Mouse (Mus musculus): ENCODE data around the gene Igsf11. TPM values are rescaled to one million over a fixed set of nuclear protein-coding genes. Genes with fewer than 3 reads are reported as not detected.

Igsf11 gene
- polyA plus RNA-seq, 1 experiment from 2014 or later: 2.5 TPM

DNA sequence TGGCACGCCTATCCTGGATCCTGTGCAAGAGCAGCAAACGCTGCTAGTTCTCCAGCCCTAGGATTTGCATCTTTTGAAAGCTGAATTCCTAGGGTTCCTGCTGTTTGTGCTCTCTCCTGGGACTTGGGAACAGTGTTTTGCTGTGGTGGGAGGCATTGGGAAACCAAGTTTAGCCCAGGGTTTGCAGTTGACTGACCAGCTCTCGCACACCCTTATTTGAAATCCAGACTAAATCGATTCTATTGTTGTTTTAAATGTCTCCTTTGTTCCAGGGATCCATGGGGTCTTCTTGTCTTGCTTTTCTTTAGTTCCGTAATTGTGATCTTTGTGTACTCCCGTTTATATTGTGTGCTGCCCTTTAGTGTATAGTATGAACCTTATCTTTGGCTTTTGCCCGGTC is 52.6 kb downstream of the Igsf11 start:
- 0 out of 2 replicates have a peak, but pooled peaks cover 4% of the 10 kb centered on the region for H3K4me1 ChIP-seq (ENCODE audit: control insufficient read depth, insufficient read depth, low read length)
- H3K9me3 ChIP-seq (ENCODE audit: control insufficient read depth, low read length): no peaks in the 10 kb centered on the region
- DNase-seq: no peak
- no peak overlapping the region for H3K27ac ChIP-seq (replicated peaks; ENCODE audit: low read depth, low read length)
- ATAC-seq (ENCODE audit: low FRiP score, low TSS enrichment): no peak
- H3K9ac ChIP-seq (replicated peaks; ENCODE audit: low read length): no peak overlapping the region
- H3K4me3 ChIP-seq (replicated peaks; ENCODE audit: low read depth, low read length): no peak overlapping the region
- no peaks in the 10 kb centered on the region for H3K36me3 ChIP-seq (ENCODE audit: control insufficient read depth, insufficient read depth, low read length)
- H3K4me2 ChIP-seq (ENCODE audit: low read length): no peak overlapping the region
- WGBS: 44% methylated on average over 7 of the region's 7 CpGs
- H3K27me3 ChIP-seq (ENCODE audit: control insufficient read depth, insufficient read depth, low read length): no peaks in the 10 kb centered on the region

DNA sequence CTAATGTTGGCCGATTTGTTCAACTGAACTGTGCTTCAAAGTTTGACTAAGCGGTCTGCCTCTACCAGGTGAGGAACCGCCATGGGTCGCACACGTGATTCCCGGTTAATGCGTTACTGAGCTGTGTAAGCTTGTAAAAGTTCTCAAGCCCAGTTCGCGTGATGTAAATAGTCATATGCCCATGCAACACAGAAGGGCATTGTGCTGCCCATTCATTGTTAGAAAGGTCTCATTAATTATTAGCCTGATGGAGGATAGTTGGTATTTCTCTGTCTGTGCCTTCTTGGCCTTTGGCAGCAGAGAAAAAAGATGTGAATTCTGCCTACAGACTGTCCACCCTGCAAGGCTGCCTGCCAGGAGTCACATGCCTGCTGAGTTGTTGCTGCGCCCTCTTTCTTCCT is 53.1 kb downstream of the Igsf11 start:
- no peaks in the 10 kb centered on the region for H3K36me3 ChIP-seq (ENCODE audit: control insufficient read depth, insufficient read depth, low read length)
- WGBS: 85% methylated on average over 10 of the region's 10 CpGs
- ATAC-seq (ENCODE audit: low FRiP score, low TSS enrichment): no peak
- H3K4me1 ChIP-seq (ENCODE audit: control insufficient read depth, insufficient read depth, low read length): 0 out of 2 replicates have a peak, but pooled peaks cover 4% of the 10 kb centered on the region
- no peak overlapping the region for H3K9ac ChIP-seq (replicated peaks; ENCODE audit: low read length)
- H3K4me2 ChIP-seq (ENCODE audit: low read length): no peak overlapping the region
- no peaks in the 10 kb centered on the region for H3K27me3 ChIP-seq (ENCODE audit: control insufficient read depth, insufficient read depth, low read length)
- H3K4me3 ChIP-seq (replicated peaks; ENCODE audit: low read depth, low read length): no peak overlapping the region
- no peak overlapping the region for H3K27ac ChIP-seq (replicated peaks; ENCODE audit: low read depth, low read length)
- no peak for DNase-seq
- no peaks in the 10 kb centered on the region for H3K9me3 ChIP-seq (ENCODE audit: control insufficient read depth, low read length)

DNA sequence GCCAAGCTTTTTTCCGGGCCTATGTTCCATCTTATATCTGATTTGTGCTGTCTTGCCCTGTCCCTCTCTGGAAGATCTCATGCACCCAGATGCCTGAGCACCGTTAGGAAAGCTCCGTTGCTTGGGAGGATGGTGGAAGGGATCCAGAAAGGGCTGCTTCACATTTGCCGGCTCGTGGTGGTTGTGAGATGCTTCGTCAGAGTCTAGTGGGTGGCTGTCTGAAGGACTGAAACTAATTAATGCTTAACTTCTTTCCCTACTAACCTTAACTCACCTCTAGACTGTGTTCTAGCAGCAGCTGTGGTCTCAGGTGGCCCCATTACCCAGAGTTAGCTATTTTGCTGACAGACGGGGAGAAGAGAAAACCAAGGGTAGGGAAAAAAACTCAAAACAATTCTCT is 54.0 kb downstream of the Igsf11 start:
- ATAC-seq (ENCODE audit: low FRiP score, low TSS enrichment): no peak

DNA sequence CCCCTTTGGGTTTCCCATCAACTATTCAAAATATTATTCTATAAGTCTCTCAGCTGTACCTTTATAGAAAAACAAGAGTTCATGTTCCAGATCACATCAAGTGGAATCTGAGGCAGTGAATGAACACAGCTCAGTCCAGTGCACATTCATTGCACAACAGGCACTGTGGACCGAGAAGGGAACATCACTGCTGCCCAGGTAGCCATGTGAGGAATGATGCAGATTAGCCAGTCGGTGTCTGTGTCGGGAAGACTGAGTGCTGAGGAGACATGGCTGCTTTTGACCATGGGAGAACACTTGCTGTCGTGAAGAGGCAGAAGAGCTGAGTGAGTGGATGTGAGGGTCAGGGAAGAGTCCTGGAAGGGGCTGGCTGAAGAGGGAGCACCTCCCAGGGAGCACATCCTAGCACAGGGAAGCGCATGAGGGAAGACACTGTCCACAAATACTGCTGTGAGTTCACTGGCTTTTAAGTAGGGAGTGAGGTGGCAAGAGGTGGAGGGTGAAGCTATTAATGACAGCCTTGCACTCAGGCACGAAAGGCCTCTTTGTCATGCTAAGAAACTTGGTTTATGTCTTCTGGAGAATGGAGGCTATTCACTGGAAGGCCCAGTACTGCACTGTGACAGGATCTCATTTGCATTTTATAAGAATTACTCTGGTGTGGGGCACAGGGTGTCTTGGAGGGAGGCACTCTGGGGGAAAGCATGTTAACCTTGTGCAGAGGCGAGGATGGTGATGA is 54.8 kb downstream of the Igsf11 start:
- Histone ChIP-seq H3K27me3 (ENCODE audit: control insufficient read depth, insufficient read depth, low read length) (no peaks in the 10 kb centered on the region), H3K4me2 (ENCODE audit: low read length) (no peak overlapping the region), H3K4me1 (ENCODE audit: control insufficient read depth, insufficient read depth, low read length) (0 out of 2 replicates have a peak, but pooled peaks cover 4% of the 10 kb centered on the region), H3K9ac (replicated peaks; ENCODE audit: low read length) (no peak overlapping the region), H3K36me3 (ENCODE audit: control insufficient read depth, insufficient read depth, low read length) (no peaks in the 10 kb centered on the region), H3K27ac (replicated peaks; ENCODE audit: low read depth, low read length) (no peak overlapping the region; the same call in 1 of the 2 replicates), H3K4me3 (replicated peaks; ENCODE audit: low read depth, low read length) (no peak overlapping the region), H3K9me3 (ENCODE audit: control insufficient read depth, low read length) (no peaks in the 10 kb centered on the region)
- ATAC-seq (ENCODE audit: low FRiP score, low TSS enrichment): peak; percentile 54
- 48% methylated on average over 7 of the region's 7 CpGs for WGBS
- DNase-seq: no peak

More for the DNA sequence above, 54.0 kb downstream of the Igsf11 start:
- no peak overlapping the region for H3K4me3 ChIP-seq (replicated peaks; ENCODE audit: low read depth, low read length)
- H3K9me3 ChIP-seq (ENCODE audit: control insufficient read depth, low read length): no peaks in the 10 kb centered on the region
- no peak overlapping the region for H3K9ac ChIP-seq (replicated peaks; ENCODE audit: low read length)
- no peaks in the 10 kb centered on the region for H3K27me3 ChIP-seq (ENCODE audit: control insufficient read depth, insufficient read depth, low read length)
- 0 out of 2 replicates have a peak, but pooled peaks cover 4% of the 10 kb centered on the region for H3K4me1 ChIP-seq (ENCODE audit: control insufficient read depth, insufficient read depth, low read length)
- H3K4me2 ChIP-seq (ENCODE audit: low read length): no peak overlapping the region
- WGBS: 85% methylated on average over 7 of the region's 7 CpGs
- no peak for DNase-seq
- no peak overlapping the region for H3K27ac ChIP-seq (replicated peaks; ENCODE audit: low read depth, low read length)
- no peaks in the 10 kb centered on the region for H3K36me3 ChIP-seq (ENCODE audit: control insufficient read depth, insufficient read depth, low read length)

DNA sequence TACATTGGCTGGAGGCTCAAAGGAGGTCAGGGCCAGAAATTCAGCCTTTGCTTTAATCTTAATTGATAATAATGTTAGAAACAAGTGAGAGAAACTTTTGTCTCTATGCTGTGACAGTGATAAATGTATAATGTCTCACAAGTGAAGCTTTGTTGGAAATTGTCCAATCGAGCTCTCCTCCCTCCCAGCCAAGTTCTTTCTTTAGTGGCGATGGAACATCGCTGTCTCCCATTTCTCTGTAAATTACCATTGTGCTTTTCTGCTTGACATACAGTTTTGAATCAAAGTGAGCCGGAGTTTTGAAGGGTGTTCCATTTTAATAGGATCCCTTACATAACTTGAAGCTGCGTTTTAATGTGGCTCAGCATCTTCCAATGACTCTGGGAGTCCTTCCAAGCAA is 56.0 kb downstream of the Igsf11 start:
- Histone ChIP-seq H3K9ac (replicated peaks; ENCODE audit: low read length) (no peak overlapping the region), H3K27ac (replicated peaks; ENCODE audit: low read depth, low read length) (no peak overlapping the region), H3K9me3 (ENCODE audit: control insufficient read depth, low read length) (no peaks in the 10 kb centered on the region), H3K4me2 (ENCODE audit: low read length) (no peak overlapping the region), H3K4me1 (ENCODE audit: control insufficient read depth, insufficient read depth, low read length) (0 out of 2 replicates have a peak, but pooled peaks cover 4% of the 10 kb centered on the region), H3K4me3 (replicated peaks; ENCODE audit: low read depth, low read length) (no peak overlapping the region), H3K27me3 (ENCODE audit: control insufficient read depth, insufficient read depth, low read length) (no peaks in the 10 kb centered on the region), H3K36me3 (ENCODE audit: control insufficient read depth, insufficient read depth, low read length) (no peaks in the 10 kb centered on the region)
- DNase-seq (no peak), ATAC-seq (ENCODE audit: low FRiP score, low TSS enrichment) (no peak)
- WGBS: 76% methylated on average over 5 of the region's 5 CpGs

DNA sequence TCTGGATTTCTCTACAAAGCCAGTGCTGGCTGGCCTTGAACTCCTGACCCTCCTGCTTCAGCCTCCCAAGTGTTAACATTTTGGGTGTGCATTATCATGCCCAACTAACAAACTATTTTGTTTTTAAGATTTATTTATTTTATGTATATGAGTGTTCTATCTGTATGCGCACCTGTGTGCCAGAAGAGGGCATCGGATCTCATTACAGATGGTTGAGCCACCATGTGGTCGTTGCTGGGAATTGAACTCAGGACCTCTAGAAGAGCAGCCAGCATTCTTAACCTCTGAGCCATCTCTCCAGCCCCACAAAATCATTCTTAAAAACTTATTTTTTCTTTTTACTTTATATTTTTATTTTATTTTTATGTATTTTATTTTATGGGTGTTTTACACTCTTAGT is 60.4 kb downstream of the Igsf11 start:
- H3K9me3 ChIP-seq (ENCODE audit: control insufficient read depth, low read length): 0 out of 2 replicates have a peak, but pooled peaks cover 3% of the 10 kb centered on the region
- H3K9ac ChIP-seq (replicated peaks; ENCODE audit: low read length): no peak overlapping the region
- H3K27me3 ChIP-seq (ENCODE audit: control insufficient read depth, insufficient read depth, low read length): no peaks in the 10 kb centered on the region
- H3K27ac ChIP-seq (replicated peaks; ENCODE audit: low read depth, low read length): no peak overlapping the region
- H3K4me1 ChIP-seq (ENCODE audit: control insufficient read depth, insufficient read depth, low read length): no peaks in the 10 kb centered on the region
- no peaks in the 10 kb centered on the region for H3K36me3 ChIP-seq (ENCODE audit: control insufficient read depth, insufficient read depth, low read length)
- H3K4me3 ChIP-seq (replicated peaks; ENCODE audit: low read depth, low read length): no peak overlapping the region
- DNase-seq: no peak
- 97% methylated on average over 3 of the region's 3 CpGs for WGBS
- no peak overlapping the region for H3K4me2 ChIP-seq (ENCODE audit: low read length)
- no peak for ATAC-seq (ENCODE audit: low FRiP score, low TSS enrichment)

DNA sequence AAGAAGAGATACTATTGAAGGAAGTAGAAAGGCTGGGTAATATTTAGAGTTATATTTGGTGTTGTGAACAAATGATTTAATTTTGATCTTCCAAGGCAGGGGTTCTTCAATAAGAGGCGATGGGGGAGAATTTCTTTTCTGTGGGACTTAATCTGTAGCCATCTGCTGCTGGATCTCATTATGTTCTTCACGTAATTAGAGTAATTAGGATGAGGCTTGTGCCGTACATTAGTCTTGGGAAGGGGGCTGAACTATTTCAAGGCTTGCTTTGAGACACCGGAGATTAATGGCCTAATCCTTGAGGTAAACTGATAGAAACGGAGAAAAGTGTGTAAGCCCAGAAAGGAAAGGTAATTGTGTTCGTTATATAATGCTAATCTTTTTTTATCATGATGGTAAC is 61.4 kb downstream of the Igsf11 start:
- DNase-seq: no peak
- no peaks in the 10 kb centered on the region for H3K27me3 ChIP-seq (ENCODE audit: control insufficient read depth, insufficient read depth, low read length)
- 0 out of 2 replicates have a peak, but pooled peaks cover 3% of the 10 kb centered on the region for H3K9me3 ChIP-seq (ENCODE audit: control insufficient read depth, low read length)
- H3K4me2 ChIP-seq (ENCODE audit: low read length): no peak overlapping the region
- ATAC-seq (ENCODE audit: low FRiP score, low TSS enrichment): no peak
- H3K4me3 ChIP-seq (replicated peaks; ENCODE audit: low read depth, low read length): no peak overlapping the region
- WGBS: 68% methylated on average over 6 of the region's 6 CpGs
- no peaks in the 10 kb centered on the region for H3K36me3 ChIP-seq (ENCODE audit: control insufficient read depth, insufficient read depth, low read length)
- no peaks in the 10 kb centered on the region for H3K4me1 ChIP-seq (ENCODE audit: control insufficient read depth, insufficient read depth, low read length)
- H3K27ac ChIP-seq (replicated peaks; ENCODE audit: low read depth, low read length): no peak overlapping the region
- no peak overlapping the region for H3K9ac ChIP-seq (replicated peaks; ENCODE audit: low read length)

DNA sequence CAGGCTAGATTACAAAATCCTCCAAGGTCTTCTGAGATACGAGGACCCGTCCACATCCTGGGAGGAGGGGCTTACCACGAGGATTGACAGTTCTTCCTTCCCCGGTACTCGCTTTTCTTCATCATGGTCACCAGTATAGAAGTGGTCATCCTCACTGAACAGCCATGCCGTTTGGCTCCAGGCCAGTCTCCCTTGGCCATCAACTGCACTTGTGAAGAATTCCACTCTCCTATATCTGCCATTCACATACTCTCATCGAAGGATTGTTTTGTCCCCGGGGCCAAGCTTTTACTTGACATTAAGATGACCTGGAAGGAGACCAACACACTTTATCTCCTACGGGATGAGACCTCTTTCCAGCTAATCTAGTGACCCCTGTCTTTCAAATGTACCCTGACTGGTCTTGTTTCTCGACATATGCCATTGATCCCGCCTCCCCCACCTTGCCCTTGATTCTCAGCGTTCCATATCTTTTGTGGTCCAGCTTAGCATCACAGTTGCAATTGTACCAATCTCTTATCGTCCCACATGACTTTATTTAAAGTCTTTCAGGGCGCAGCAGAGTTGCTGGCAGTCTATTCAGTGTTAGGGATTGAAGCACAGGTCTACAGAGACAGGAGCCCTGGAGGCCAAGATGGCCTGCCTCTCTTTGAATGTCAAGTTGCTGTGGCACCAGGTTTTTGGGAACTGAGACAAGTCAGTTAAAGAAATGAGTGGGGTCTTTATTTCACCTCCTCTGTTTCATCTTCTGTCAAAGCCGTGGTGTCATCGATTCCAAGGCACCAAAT is 62.2 kb downstream of the Igsf11 start:
- Histone ChIP-seq H3K4me3 (replicated peaks; ENCODE audit: low read depth, low read length) (no peak overlapping the region), H3K27me3 (ENCODE audit: control insufficient read depth, insufficient read depth, low read length) (no peaks in the 10 kb centered on the region), H3K9me3 (ENCODE audit: control insufficient read depth, low read length) (0 out of 2 replicates have a peak, but pooled peaks cover 3% of the 10 kb centered on the region), H3K36me3 (ENCODE audit: control insufficient read depth, insufficient read depth, low read length) (no peaks in the 10 kb centered on the region), H3K4me1 (ENCODE audit: control insufficient read depth, insufficient read depth, low read length) (no peaks in the 10 kb centered on the region), H3K9ac (replicated peaks; ENCODE audit: low read length) (no peak overlapping the region), H3K27ac (replicated peaks; ENCODE audit: low read depth, low read length) (no peak overlapping the region), H3K4me2 (ENCODE audit: low read length) (no peak overlapping the region)
- 86% methylated on average over 16 of the region's 16 CpGs for WGBS
- no peak for DNase-seq
- no peak; the same call in 1 of the 2 replicates for ATAC-seq (ENCODE audit: low FRiP score, low TSS enrichment)

All from midbrain, embryonic 14.5 days (tissue).